Mouse (Mus musculus) heart, adult 2 months (tissue): ENCODE results near the gene Zfp992. TPM values are rescaled to one million over a fixed set of nuclear protein-coding genes. Genes with fewer than 3 reads are reported as not detected.
"Not testable (repeated sequence)": the region's sequence is repeated elsewhere in the genome, so short reads cannot be mapped to it uniquely, and the experiment has no call there.

Source experiments
- DNase-seq, 2 experiments: peaks; one replicate each; pipeline ENCODE4 v3.0.0; 2021
- H3K27ac ChIP-seq: fragments of 200-600 bp; 2 replicates; pipeline ENCODE4 v1.8.1; 2022
- H3K27me3 ChIP-seq: fragments of 200-500 bp; 2 replicates; pipeline ENCODE4 v1.6.1; 2012; ENCODE audit warnings: mild to moderate bottlenecking, low read length, inconsistent platforms, mixed read lengths; ENCODE audit not compliant: control insufficient read depth, insufficient read depth
- H3K36me3 ChIP-seq: fragments of 200-500 bp; 2 replicates; pipeline ENCODE4 v1.6.1; 2012; ENCODE audit warnings: low read length, inconsistent platforms; ENCODE audit not compliant: control insufficient read depth, insufficient read depth
- H3K4me1 ChIP-seq: fragments of 200-500 bp; 2 replicates; pipeline ENCODE4 v1.6.1; 2011; ENCODE audit warnings: low read length; ENCODE audit not compliant: control insufficient read depth, insufficient read depth
- H3K4me3 ChIP-seq: fragments of 200-600 bp; 2 replicates; pipeline ENCODE4 v1.8.1; 2022
- H3K79me2 ChIP-seq: fragments of 200-500 bp; replicated peaks from 2 replicates; pipeline ENCODE4 v1.6.1; 2012; ENCODE audit warnings: mild to moderate bottlenecking, inconsistent platforms, low read length, moderate library complexity, mixed read lengths; ENCODE audit not compliant: control insufficient read depth, insufficient read depth
- H3K9ac ChIP-seq: fragments of 200-500 bp; 2 replicates; pipeline ENCODE4 v1.6.1; 2012; ENCODE audit warnings: low read depth, mild to moderate bottlenecking, control low read depth, inconsistent platforms, low read length, mixed read lengths
- CTCF ChIP-seq: fragments of 200-600 bp; IDR thresholded peaks from 2 replicates; pipeline ENCODE4 v1.8.1; 2022; ENCODE audit warnings: antibody characterized with exemption, mild to moderate bottlenecking, moderate library complexity
- EP300 ChIP-seq: fragments of 200-500 bp; IDR thresholded peaks from 2 replicates; pipeline ENCODE4 v1.6.1; 2011; ENCODE audit warnings: low read depth, low read length, control low read depth; ENCODE audit not compliant: insufficient read depth
- POLR2A ChIP-seq: fragments of 200-500 bp; IDR thresholded peaks from 2 replicates; pipeline ENCODE4 v1.6.1; 2011; ENCODE audit warnings: mild to moderate bottlenecking, low read depth, low read length, control low read depth; ENCODE audit not compliant: insufficient read depth
- WGBS: fragments of 180-500 bp; shearing (Covaris S2); methylation state at CpG from one replicate; pipeline ENCODE4 v1.1.7; 2018; 5-methylcytosine and 5-hydroxymethylcytosine counted together
- intact Hi-C: fragments of 180-260 bp; cut with DNase I; formaldehyde crosslinking; loops from one replicate; pipeline ENCODE4 v1.15.1; 2025
- polyA plus RNA-seq: library from polyadenylated mRNA; depleted of rRNA; stranded (reverse); fragments of >200 nt; gene quantifications from 2 replicates; pipeline ENCODE4 v1.2.3, GENCODE M21; 2012
- total RNA-seq, 2 experiments: library from RNA; stranded (reverse); gene quantifications; 2 replicates each; pipeline ENCODE4 v1.2.3; 2021

Gene Zfp992
- total and polyA plus RNA-seq, 3 experiments, result 0.49 to 2.3 (median 2.1) TPM

DNA sequence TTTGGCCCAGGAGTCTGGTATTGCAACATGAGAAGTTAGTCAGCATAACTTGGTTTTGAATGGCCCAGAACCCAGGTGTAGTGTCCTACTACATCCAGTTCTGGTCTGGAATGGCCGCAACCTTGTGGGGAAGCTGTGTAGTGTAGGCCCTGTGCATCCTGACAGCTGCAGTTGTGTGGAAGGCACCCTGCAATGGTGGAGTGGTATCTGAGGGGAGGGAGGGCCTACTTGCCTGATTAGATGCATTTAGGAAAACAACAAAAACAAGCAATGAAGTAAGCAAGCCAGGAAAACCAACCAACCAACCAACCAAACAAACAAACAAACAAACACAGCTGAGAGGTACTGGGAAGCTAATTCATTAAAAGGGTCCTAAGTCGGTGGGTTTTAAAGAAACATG lies 3.8 kb downstream of the Zfp992 start:
- intact Hi-C loops, H3K9ac ChIP-seq, H3K4me3 ChIP-seq, H3K79me2 ChIP-seq, H3K36me3 ChIP-seq, H3K27me3 ChIP-seq, H3K4me1 ChIP-seq, H3K27ac ChIP-seq, DNase-seq: not testable (repeated sequence)
- 70% methylated on average over 2 of the region's 2 CpGs for WGBS

DNA sequence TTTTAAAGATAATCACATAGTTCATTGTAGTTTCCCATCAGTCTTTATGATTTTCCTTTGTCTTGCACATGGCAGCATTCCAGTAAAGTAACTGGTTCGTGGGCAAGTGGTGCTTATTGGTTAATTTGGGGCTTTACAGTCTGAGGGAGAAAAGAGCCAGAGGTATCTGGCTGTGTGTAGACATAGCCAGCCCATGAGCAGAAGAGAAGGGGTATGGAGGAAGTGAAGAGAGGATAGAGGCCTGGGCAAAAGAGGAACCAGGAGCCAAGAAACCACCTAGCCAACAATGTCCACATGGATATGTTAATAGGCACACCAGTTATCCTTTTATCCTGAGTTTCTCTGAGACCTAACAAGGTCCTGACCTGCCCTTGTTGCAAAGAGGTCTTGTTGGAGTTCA lies 5.3 kb downstream of the Zfp992 start:
- H3K9ac ChIP-seq, H3K27ac ChIP-seq, H3K4me1 ChIP-seq, H3K79me2 ChIP-seq, intact Hi-C loops, H3K4me3 ChIP-seq, DNase-seq, H3K36me3 ChIP-seq, H3K27me3 ChIP-seq: not testable (repeated sequence)
- 44% methylated on average over 1 of the region's 1 CpGs for WGBS

DNA sequence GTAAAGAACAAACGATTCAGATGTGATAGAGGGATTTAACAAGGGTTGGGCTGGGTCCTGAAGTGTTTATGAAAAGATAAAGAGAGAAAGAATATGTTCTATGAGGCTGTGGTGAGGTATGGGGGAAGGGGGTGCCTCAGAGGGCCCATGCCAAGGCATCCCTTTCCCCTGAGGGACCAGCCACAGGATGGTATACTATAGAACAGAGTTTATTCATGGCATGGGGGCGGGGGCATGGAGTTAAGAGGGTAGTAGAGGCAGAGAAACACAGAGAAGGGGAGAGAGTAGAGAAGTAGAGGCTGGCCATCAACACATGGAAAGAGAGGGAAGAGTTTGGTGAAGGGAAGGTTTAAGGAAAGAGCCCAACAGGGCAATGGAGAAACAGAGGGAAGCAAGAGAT lies 6.1 kb downstream of the Zfp992 start:
- Histone ChIP-seq H3K79me2 (no peaks in the 10 kb centered on the region), H3K4me1 (no peaks in the 10 kb centered on the region), H3K36me3 (no peaks in the 10 kb centered on the region), H3K4me3 (no peak overlapping the region), H3K9ac (no peak overlapping the region), H3K27ac (no peak overlapping the region), H3K27me3 (no peaks in the 10 kb centered on the region)
- no peak for DNase-seq
- 32% methylated on average over 2 of the region's 2 CpGs for WGBS
- TF ChIP-seq EP300 (no peak), CTCF (no peak), POLR2A (no peak)
- intact Hi-C loops, result no loop called here

DNA sequence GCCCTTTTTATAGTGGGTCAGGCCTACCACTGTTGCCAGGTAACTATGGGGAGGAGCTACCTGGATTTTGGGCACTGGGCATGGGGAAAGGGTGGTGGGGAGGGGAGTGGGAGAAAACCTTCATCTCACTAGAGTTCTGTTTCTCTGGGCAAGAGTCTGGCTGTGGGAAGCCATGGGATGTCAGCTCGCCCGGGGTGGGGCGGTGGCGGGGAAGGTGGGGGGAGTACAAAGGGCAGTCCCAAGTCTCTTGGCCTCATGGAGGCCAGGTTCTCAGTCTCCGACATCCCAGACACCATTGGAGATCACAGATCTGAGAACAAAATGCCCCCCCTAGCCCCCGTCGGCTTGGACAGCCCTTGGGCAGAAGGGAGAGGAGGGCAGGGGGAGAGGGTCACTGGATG lies 6.5 kb downstream of the Zfp992 start:
- WGBS, result 85% methylated on average over 7 of the region's 7 CpGs
- Histone ChIP-seq H3K4me1 (no peaks in the 10 kb centered on the region), H3K27ac (no peak overlapping the region), H3K79me2 (no peaks in the 10 kb centered on the region), H3K9ac (no peak overlapping the region), H3K36me3 (no peaks in the 10 kb centered on the region), H3K27me3 (no peaks in the 10 kb centered on the region), H3K4me3 (no peak overlapping the region)
- TF ChIP-seq CTCF (no peak), POLR2A (no peak), EP300 (no peak)
- no peak for DNase-seq
- intact Hi-C loops, result no loop called here

DNA sequence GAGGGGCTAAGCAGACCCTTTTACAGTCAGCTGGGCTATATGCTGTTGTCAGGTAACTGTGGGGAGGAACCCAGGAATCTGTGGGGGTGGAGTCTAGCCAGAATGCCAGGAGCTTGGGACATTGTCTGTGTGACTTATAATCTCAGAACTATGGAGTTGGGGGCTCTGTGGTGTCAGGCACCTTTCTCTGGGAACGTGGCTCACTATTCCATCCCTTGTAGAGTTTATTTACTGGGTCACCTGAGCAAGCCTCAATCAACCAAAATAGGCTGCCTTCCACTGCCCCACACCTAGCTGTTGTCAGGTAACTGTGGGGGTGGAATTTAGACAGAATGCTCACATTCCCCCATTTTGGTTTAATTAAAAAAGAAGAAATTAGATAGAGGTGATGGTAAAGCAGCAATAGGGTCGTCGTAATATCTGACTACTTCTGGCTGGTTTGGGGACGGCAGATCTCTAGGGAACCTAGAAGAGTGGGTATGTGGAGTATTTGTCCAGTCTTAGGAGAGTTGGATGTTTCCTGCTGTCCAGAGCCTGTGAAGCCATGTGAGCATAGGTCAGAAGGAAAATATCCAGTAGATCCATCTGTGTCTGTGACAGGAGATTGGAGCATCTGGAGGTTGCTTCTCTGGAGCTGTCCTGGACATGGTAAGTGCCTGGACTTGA lies 7.4 kb downstream of the Zfp992 start:
- Histone ChIP-seq H3K4me3 (no peak overlapping the region), H3K9ac (no peak overlapping the region), H3K36me3 (no peaks in the 10 kb centered on the region), H3K4me1 (no peaks in the 10 kb centered on the region), H3K27ac (no peak overlapping the region), H3K27me3 (no peaks in the 10 kb centered on the region), H3K79me2 (no peaks in the 10 kb centered on the region)
- no peak for DNase-seq
- 64% methylated on average over 4 of the region's 4 CpGs for WGBS
- TF ChIP-seq CTCF (no peak), EP300 (no peak), POLR2A (no peak)
- intact Hi-C loops, result no loop called here

DNA sequence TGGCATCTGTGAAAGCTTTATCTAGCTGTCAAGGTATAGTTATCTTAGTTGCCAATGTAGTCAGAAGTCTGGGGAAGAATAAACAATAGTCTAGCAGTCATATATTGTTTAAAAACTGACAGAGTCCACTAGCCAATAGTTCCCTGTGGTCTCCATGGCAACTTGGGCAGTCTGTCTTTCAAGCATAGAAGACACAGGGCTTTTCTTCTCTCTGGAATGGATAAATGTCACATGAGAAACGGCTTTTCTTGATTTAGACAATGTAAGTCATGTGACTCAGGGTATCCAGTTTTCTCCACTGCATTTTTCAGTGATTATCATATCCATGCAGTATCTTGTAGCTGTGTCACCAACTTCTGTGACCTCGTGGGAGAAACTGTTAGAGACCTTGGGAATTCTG lies 8.3 kb downstream of the Zfp992 start:
- no peaks in the 10 kb centered on the region for H3K36me3 ChIP-seq
- H3K79me2 ChIP-seq, result no peaks in the 10 kb centered on the region
- 42% methylated on average over 2 of the region's 2 CpGs for WGBS
- H3K27ac ChIP-seq, result no peak overlapping the region
- no peaks in the 10 kb centered on the region for H3K4me1 ChIP-seq
- DNase-seq, result no peak
- no peaks in the 10 kb centered on the region for H3K27me3 ChIP-seq
- TF ChIP-seq POLR2A, result no peak
- no peak for TF ChIP-seq CTCF
- TF ChIP-seq EP300, result no peak
- intact Hi-C loops, result no loop called here
- no peak overlapping the region for H3K4me3 ChIP-seq
- H3K9ac ChIP-seq, result no peak overlapping the region
